Mouse (Mus musculus): ENCODE data around the gene Klf1.

GRCm38 (mm10) chr8:84889141-84889540 is 12.6 kb upstream of the Klf1 start:
- no peak for TF ChIP-seq CTCF (IDR thresholded peaks at IDR 0.05; ENCODE audit: borderline replicate concordance, insufficient read depth, low read length)
- no peak for TF ChIP-seq POLR2A (IDR thresholded peaks at IDR 0.05; ENCODE audit: low read depth, low read length)

Data from embryonic fibroblast, embryonic 13.5 days (primary cell).